Mouse (Mus musculus): ENCODE measurements around the gene Lix1l. TPM values are rescaled to one million over a fixed set of nuclear protein-coding genes. Genes with fewer than 3 reads are reported as not detected.

The Lix1l gene
- total RNA-seq, 1 experiment from 2014 or later: 0.95 TPM

DNA sequence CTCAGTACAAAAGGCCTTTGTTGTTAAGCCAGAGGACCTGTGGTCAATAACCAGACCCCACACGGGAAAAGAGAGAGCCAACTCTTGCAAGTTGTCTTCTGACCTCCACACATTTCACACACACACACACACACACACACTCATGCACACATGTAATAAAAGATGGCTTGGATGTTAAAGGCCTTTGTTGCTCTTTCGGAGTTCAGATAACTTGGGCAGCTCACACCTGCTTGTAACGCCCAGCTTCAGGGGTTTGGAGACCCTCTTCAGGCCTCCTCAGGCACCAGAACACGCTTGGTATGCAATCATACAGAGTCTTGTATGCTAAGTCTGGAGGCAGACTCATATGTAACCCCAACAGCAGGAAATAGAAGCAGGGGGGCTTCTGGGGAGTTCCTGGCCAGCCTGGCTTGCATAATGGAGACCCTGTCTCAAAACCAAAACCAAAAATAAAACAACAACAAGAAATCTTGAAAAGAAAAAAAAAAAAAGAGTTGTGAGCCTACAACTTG, 21.7 kb upstream of the Lix1l start:
- no peak for ATAC-seq (replicated peaks; ENCODE audit: insufficient number of reproducible peaks, low FRiP score, low TSS enrichment, poor library complexity, severe bottlenecking)

- ATAC-seq (replicated peaks; ENCODE audit: insufficient number of reproducible peaks, low FRiP score, low TSS enrichment, poor library complexity, severe bottlenecking): peak; percentile 91
Observed at GRCm38 (mm10) chr3:96579885-96580454, 21.0 kb upstream of the Lix1l start.

DNA sequence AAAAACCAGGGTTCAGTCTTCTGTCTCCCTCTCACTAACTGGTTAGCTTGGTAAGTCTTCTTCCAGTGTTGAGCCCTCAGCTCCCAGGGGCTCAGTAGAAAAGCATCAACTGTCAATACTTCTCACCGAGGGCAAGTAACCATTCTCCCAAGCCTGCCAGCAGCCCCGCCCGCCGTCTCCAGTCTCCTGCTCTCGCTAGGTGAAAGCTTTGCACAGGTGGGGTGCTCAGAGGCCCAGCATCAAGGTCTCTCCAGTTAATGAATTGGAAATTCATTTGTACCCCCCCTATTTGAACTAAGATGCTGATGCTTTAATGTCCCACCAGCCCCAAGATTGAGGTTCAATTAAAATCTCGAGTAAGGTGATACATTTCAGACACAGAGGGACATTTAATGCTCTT, 19.8 kb upstream of the Lix1l start:
- no peak for ATAC-seq (replicated peaks; ENCODE audit: insufficient number of reproducible peaks, low FRiP score, low TSS enrichment, poor library complexity, severe bottlenecking)

GRCm38 (mm10) chr3:96581771-96582515, 19.0 kb upstream of the Lix1l start:
- no peak for ATAC-seq (replicated peaks; ENCODE audit: insufficient number of reproducible peaks, low FRiP score, low TSS enrichment, poor library complexity, severe bottlenecking)

DNA sequence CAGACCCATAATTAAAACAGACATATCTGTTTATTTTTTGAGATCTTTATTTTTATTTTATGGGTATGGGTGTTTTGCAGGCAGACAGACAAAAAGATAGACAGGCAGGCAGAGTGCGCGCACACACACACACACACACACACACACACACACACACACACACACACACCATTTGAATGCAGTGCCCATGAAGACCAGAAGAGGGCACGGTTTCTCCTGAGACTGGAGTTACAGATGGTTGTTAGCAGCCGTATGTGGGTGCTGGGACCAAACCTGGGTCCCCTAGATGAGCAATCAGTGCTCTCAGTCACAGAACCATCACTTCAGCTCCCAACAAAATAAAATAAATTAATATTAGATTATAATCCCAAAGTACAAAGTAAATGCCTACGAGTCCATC, 17.6 kb upstream of the Lix1l start:
- ATAC-seq (replicated peaks; ENCODE audit: insufficient number of reproducible peaks, low FRiP score, low TSS enrichment, poor library complexity, severe bottlenecking): no peak

GRCm38 (mm10) chr3:96590657-96591056, 10.3 kb upstream of the Lix1l start:
- ATAC-seq (replicated peaks; ENCODE audit: insufficient number of reproducible peaks, low FRiP score, low TSS enrichment, poor library complexity, severe bottlenecking): no peak

- no peak for ATAC-seq (replicated peaks; ENCODE audit: insufficient number of reproducible peaks, low FRiP score, low TSS enrichment, poor library complexity, severe bottlenecking)
Observed at GRCm38 (mm10) chr3:96593374-96593773, 7.6 kb upstream of the Lix1l start.

GRCm38 (mm10) chr3:96593790-96594560, 7.0 kb upstream of the Lix1l start, which contains the start of gene Polr3gl:
Gene Polr3gl, minus strand, starts transcription at chr3:96594181.
- peak; percentile 96 for ATAC-seq (replicated peaks; ENCODE audit: insufficient number of reproducible peaks, low FRiP score, low TSS enrichment, poor library complexity, severe bottlenecking)

DNA sequence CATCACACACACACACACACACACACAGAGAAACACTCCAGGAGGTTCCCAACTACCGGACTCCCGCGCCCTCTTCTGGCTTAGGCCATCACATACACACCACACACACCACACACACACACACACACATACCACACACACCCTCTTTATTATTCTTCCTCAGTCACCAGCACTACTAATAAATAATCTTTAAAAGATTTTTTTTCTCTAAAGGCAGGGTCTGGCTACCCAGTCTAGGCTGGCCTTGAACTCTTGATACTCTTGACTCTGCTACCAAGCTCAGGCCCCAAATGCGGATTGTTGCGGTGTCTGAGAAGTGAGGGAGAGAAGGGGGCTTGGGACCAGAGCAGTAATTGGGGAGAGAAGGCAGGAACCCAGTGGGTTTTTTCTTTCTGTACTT, 6.1 kb upstream of the Lix1l start:
- no peak for ATAC-seq (replicated peaks; ENCODE audit: insufficient number of reproducible peaks, low FRiP score, low TSS enrichment, poor library complexity, severe bottlenecking)

GRCm38 (mm10) chr3:96595661-96596060, 5.3 kb upstream of the Lix1l start:
- ATAC-seq (replicated peaks; ENCODE audit: insufficient number of reproducible peaks, low FRiP score, low TSS enrichment, poor library complexity, severe bottlenecking): no peak

DNA sequence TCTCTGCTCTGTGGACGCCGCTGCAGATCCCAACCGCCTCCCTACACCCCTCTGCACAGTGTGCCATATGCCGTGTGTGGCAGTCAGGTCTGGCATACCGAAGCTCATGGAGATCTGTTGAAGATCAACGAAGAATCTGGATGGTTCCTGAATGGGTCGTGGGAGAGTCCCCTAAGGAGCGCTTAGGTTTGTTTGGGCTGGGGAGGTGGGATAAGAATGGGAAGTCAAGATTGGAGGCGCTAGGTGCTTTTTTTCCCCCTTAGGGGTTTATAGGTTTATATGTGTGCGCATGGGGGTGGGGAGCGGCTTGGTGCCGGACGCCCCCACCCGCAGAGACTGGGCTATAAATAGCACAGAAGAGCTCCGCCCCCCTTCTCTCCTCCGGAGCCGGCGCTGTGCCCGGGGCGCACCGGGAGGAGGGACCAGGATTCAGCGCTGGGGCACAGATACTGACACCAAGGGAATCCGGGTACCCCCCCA, 4.7 kb upstream of the Lix1l start, which contains the start of gene Ankrd34a:
TSS of gene Ankrd34a (plus strand) at position 409 of the 480 bp plus-strand sequence.
- no peak for ATAC-seq (replicated peaks; ENCODE audit: insufficient number of reproducible peaks, low FRiP score, low TSS enrichment, poor library complexity, severe bottlenecking)

- no peak for ATAC-seq (replicated peaks; ENCODE audit: insufficient number of reproducible peaks, low FRiP score, low TSS enrichment, poor library complexity, severe bottlenecking)
Observed at GRCm38 (mm10) chr3:96596855-96597254, 4.1 kb upstream of the Lix1l start.

DNA sequence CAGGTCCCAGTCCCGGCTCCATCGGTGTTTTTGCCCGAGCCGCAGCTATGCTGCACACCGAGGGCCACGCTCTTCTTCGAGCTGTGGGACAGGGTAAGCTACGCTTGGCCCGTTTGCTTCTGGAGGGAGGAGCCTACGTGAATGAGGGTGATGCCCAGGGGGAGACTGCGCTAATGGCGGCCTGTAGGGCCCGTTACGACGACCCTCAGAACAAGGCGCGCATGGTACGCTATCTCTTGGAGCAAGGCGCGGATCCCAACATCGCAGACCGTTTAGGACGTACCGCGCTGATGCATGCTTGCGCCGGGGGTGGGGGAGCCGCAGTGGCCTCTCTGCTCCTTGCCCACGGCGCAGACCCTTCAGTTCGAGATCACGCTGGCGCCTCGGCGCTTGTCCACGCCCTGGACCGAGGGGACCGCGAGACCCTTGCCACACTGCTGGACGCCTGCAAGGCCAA, 3.5 kb upstream of the Lix1l start:
- ATAC-seq (replicated peaks; ENCODE audit: insufficient number of reproducible peaks, low FRiP score, low TSS enrichment, poor library complexity, severe bottlenecking): no peak

GRCm38 (mm10) chr3:96598156-96599068, 2.5 kb upstream of the Lix1l start:
- ATAC-seq (replicated peaks; ENCODE audit: insufficient number of reproducible peaks, low FRiP score, low TSS enrichment, poor library complexity, severe bottlenecking): no peak

DNA sequence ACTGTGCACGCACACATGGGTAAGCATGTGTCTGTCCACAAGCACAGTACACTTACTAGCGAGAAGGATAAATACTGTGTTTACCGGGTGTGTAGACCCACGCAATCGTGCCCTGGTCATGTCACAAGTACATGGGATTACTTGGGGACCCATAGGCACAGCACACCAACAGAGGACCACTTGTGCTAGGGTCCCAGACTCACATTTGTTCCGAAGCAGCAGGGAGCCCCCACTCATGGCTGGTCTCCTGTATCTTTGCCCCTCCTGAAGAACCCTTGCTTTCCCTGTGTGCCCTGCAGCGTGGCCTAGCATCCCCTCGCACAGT, 1.9 kb upstream of the Lix1l start:
- no peak for ATAC-seq (replicated peaks; ENCODE audit: insufficient number of reproducible peaks, low FRiP score, low TSS enrichment, poor library complexity, severe bottlenecking)

GRCm38 (mm10) chr3:96599411-96599810, 1.5 kb upstream of the Lix1l start:
- no peak for ATAC-seq (replicated peaks; ENCODE audit: insufficient number of reproducible peaks, low FRiP score, low TSS enrichment, poor library complexity, severe bottlenecking)

DNA sequence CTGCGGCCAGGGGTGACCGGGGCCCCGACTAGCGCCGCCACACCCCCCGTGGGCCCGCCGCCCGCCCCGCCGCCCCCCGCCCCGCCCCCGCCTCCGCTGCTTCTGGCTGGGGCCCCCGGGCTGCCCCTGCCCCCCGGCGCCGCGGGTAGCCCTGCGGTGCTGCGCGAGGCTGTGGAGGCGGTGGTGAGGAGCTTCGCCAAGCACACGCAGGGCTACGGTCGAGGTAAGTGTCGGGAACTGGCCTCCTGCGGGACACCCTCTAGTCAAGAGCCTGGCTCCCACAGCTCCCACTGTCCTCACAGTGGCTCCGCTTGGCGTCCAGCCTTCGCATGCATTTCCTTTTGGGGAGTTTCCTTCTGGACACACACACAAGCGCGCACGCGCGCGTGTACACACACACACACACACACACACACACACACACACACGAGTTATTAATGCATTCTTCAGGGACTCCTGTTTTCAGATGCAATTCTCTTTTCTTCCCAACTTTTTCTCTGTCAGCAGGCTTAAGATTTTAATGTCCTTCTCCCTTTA, 370 bp downstream of the Lix1l start:
- ATAC-seq (replicated peaks; ENCODE audit: insufficient number of reproducible peaks, low FRiP score, low TSS enrichment, poor library complexity, severe bottlenecking): no peak
